Mouse (Mus musculus) cerebellum, adult 11 months (tissue): ENCODE data around the gene Tymp.

Experiments used
- DNase-seq: peaks from one replicate; pipeline ENCODE4 v3.0.0; 2022

The Tymp gene

DNA sequence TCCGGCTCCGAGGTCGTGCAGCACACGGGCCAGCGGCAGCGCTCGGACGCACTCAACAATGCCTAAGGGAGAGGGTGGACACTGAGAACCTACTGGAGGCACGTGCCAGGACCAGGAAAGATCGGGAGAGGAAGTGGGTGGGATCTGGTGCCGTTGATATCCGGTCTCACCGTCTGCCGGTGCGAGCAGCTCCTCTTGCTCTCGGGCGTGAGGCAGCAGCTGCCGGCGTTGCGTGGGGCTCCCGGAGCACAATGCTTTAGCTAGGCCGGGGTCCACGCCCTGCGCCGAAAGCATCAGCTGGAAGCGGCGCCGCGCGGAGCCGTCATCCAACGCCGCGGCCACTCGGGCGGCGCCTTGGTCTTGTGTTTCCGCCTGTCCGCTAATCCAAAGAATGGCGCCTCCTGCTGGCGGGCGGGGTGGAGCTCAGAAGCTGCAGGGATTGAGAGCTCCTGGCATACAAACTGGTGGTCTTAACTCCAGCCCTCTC, 3.0 kb downstream of the Tymp start, which contains the start of gene Sco2:
Sco2 (minus strand) TSS at position 85 of the 487 bp plus-strand sequence.
- peak; percentile 91 for DNase-seq

DNA sequence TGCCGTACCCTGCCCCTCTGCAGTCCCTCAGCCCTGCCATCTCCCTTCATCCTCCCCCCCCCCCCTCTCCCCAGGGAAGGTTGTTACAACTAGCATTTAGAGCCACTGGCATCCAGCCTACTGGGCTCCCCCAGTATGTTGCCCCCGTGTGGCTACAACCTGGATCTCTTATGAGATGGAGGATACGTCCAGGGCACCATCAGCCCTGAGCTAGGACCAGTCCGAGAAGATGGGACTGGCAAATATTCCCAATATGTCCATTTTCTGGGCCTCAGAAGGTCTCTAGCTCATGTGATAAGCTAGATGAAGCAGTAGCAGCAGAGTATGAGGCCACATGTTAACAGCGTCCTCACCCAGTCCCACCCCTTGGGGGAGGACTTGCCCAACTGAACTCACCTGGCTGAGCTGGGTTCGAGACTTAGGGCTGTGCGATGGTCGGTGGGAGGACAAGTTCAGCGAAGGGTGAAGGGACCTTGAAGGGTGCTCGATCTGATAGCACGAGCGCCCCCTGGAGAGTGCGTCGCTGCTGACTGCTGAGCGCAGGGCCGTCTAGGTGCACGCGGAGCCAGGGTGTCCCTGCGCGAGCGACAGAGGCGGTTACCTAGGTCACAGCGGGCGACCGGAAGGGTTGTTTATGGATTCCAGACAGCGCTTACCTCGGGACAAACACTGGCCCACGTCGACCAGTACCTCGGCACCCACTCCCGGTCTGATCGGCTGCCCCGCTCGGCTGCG, 3.6 kb downstream of the Tymp start:
- peak; percentile 80 for DNase-seq

DNA sequence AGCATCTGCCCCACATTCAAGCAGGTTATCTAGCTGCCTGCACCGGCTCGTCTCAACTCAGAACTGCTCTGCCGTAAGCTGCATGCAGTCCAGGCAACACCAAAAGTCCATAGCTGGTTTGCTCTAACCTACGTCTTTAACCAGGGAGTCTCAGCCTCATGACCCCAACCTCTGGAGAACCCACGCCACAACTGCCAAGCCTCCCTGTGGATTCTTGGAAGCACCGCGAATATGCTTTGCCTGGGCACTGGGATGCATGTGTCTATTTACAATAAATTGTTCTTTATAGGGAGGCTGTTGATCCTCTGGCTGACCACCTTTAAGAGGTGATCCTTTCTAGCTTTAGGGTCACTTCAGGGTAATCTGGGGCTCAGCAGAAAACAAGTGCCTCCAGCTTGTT, 4.3 kb downstream of the Tymp start:
- DNase-seq = no peak

DNA sequence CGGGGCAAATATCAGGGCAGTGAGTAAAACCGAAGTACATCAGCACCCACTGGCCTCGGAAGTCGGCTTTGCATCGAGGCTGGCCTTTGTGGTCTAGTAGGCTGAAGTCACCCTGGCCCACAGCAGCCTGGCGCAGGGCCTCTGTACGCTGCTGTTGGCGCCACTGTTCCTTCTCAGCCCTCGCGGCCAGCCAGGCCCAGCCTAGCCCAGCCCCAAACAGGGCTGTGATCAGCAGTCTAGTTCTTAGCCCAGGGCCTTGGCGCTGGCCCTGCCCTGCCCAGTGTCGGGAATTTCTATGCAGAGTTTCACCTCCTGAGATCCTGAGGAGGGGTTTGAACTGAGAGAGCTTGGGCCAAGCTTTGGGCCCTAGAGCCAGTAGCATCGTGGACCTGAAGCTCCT, 4.8 kb downstream of the Tymp start:
- DNase-seq = no peak

DNA sequence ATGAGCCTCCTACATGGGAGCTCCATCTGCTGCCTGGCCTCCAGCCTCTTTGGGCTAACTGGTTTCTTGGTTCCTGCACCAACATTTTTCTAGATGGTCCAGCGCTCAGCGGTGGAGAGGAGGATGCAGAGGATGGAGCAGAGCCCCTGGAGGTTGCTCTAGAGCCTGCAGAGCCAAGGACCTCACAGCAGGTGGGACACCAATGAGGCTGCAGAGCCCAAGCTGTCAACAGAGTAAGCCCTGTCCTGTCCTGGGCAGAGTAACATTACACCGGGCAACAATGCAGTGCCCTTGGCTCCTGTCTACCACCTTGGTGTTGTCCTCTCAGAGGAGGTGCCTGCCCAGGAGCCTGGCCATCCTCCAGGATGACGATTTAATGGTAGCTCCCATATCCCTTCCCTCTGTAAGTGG, 11.7 kb downstream of the Tymp start:
- peak; percentile 87 for DNase-seq

DNA sequence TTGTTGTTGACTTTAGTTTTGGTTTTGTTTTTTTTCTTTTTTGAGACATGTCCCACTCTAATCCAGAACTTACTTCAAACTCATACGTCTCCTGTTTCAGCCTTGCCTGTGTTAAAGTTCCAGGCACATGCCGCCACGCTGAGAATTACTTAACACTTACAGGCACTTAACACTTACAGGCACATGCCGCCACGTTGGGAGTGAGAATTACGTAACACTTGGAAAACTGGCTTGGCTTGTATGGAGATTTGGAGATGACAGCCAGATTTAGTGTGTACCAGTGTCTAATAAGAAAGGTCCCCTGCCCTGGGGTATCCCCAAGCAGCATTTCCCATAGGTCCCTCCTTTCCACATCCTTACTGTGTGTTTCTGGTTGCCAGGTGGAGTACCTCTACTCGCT, 13.8 kb downstream of the Tymp start:
- no peak for DNase-seq

DNA sequence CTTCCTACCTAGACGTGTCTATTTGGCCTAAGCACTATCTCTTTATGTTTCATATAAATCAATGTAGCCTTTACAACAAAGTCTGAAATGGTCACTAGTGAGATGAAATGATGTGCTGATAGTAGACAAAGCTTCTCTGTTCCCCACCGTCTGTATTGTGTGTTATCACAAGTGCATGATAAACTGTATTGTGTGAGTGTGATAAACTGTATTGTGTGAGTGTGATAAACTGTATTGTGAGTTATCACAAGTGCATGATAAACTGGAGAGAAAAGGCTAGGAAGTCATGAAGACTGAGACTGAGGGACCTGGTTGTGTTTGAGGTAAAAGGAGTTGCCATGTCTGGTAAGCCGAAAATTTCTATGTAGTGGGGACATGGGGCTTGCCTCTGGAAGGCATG, 18.1 kb downstream of the Tymp start:
- DNase-seq = no peak

DNA sequence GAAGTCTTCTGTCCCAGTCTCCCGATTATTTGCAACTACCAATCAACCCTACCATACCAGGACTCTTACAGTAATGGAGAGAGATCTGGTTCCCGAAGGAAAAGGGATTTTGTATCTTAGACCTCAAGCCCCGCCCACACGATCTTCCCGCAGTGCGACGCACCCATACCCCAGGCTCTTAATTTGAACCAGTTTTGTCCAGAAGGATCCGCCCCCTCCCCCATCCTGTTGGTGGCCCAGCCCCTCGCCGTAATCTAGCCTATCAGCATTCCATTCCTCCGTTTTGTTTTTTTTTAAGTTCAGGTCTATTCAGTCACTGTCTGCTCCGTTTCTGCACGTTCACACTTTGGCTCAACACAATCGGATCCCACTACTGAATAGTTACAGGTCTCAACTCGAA, 20.5 kb downstream of the Tymp start:
- DNase-seq = no peak

DNA sequence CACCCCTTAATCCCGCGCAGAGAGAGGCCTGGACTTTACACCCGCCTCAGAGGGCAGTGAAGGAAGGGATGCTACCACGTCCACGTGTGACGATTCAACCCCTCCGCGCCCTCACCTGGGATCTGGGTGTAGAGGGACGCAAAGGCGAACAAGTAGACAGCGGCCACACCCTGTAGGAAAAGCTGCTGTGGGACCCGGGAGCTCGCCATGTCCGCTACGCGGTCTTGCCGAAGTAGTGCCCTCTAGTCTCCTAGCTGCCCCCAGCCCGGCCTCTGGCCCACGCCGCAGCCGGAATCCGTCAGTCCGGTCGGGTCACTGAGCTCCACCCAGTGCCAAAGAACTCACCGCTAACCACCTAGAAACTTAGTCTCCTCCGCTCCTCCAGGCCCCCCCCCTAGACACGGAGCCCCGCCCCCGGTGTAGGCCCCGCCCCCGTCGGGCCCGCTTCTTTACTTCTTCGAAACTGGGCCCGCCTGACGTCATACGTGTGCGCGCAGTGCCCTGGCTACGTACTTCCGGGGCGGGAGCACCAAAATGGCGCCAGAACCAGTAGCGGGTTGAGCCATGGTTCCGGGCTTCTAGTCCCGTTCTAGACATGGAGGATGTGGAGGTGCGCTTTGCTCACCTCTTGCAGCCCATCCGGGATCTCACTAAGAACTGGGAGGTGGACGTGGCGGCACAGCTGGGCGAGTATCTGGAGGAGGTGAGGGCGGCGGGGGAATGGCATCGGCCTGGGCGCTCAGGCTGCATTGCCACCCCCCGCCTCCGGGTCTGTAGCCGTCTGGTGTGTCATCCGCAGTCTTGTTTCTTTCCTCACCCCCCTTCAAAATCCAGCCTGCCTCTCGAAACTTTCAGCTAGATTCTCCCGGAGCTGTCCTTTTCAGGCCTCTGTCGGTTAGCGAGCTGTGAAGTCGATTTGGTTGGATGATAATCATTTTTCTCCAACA, 21.3 kb downstream of the Tymp start, which contains the start of the genes Lmf2 and Ncaph2:
Lmf2 (minus strand) TSS at position 419 of the 947 bp plus-strand sequence.
Ncaph2 (plus strand) TSS at position 479 of the 947 bp plus-strand sequence.
- peak; percentile 92 for DNase-seq

DNA sequence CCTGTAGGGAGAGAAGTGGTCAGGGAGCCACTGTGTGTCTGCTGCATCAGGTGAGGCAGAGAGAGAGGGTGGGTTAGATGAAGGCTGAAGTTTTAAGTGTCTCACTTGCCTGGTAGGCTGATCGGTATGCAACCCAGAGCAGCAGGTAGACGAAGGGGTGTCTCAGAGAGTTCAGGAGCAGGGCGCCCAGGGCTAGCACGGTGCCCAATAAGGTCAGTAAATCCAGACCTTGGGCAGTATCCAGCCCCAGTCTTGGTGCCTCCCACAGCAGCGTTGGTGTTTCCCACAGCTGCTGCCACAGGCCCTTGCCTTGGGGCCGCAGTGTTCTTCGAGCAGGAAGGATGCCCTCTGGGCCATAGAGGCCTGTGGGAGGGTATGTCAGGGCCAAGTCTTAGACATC, 22.4 kb downstream of the Tymp start:
- DNase-seq = no peak

DNA sequence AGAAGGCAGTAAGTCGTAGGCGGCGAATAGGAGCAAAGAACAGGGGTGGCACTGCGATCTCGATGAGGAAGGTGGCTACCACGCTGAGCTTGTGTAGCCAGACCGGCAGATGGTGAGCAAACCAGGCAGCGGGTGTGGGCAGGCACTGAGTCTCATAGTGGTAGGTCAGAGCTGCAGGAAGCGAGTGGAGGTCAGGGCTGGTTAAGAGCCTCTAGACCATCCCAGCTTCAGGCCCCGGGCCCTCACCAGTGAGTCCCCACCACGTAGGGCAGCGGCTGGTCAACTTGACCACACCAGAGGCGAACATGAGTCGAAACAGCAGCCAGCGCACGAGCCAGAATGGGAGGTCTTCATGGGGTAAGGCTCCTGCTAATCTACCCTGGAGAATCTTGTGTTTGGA, 23.0 kb downstream of the Tymp start:
- no peak for DNase-seq

DNA sequence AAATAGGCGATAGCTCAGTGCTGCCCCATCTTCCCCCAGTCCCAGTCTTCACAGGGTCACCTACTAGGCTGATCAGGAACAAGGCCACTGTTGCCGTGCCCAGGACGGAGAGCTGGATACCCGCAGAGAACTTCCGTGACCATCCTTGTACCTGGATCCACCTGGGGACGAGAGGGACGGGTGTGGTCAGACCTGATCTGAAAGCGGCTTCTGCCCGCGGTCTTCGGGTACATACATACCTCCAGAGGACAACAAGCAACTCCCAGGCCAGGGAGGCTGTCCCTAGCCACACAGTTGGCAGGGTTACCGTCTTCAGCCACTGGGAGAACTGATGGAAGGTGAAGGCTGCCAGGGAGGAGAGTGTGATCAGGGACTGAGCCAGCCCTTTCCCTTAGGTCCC, 24.0 kb downstream of the Tymp start:
- DNase-seq = no peak

DNA sequence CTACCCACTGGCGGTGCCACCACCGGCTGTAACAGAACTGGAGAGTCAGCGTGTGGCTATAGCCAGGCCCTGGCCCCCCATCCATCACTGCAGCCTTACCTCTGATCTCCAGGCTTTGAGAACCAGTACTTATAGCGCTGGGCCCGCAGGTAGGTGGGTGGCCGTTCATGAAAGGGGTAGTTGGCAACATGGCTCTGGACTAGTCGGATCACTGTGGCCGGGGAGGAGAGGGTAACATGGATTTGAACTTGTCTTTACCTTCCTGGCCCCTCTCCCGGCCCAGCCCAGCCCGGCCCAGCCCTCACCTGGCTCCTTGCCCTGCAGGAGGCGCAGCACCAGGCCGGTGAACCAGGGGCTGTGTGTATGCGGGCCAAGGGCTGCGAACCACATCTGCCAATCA, 24.8 kb downstream of the Tymp start:
- DNase-seq = no peak

DNA sequence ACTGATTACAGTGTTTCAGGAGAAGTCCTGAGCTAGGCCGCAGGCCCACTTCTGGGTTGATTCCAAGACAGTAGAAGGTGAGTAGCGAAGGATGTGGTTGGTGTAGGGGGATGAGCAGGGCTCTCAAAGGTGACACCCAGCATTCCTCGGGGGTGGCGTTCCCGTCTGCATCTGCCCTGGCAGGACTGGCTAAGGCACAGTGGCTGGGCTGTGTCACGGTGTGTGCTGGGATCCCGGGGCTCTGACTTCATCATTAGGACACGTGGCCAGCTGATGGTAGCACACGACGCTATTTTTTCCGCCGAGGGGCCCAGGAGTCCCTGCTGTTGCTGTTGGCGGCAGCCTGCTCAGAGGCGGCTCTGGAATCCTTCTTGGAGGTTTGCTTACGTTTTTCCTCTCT, 25.5 kb downstream of the Tymp start:
- DNase-seq = no peak

DNA sequence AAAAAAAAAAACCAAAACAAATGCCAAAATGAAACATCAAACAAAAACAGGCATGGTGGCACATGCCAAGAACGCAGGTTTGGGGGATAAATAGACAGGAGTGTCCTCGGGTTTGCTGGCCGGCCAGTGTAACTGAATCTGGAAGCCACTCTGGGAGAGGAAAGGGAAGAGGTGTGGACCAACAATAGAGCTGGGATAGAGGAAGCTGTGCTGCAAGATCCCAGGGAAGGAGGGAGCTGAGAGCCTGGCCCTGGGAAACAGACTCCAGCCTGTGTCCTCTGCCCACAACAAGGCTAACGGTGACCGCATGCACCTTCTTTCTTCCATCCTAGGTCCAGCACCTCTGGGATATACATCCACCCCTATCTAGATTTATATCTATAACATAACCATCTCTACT, 26.4 kb downstream of the Tymp start:
- no peak for DNase-seq

DNA sequence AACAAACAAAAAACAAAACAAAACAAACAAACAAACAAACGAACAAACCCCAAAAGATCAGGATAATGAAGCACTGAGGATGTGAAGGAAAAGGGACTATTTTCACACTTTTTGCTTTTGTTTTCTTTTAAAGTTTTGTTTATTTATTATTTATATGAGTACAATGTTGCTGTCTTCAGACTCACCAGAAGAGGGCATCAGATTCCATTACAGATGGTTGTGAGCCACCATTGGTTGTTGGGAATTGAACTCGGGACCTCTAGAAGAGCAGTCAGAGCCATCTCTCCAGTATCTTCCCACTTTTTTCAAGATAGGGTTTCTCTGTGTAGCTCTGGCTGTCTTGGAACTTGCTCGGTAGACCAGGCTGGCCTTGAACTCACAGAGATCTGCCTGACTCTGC, 33.5 kb downstream of the Tymp start:
- DNase-seq = no peak

DNA sequence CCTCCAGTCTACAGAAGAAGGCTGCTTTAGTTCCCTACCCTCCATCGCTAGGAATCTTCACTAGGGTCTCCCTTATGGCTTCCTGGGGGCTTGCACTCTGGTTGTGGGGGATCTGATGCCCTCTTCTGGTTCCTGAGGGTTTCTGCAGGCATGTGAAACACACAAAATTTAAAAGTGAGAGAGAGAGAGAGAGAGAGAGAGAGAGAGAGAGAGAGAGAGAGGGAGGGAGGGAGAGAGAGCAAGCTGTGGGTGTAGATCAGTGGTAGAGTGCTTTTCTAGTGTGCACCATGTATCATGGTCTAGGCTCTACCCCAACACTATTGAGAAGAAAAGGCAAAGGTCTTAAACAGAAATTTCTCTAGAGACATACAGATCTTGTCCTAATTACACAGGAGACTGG, 35.2 kb downstream of the Tymp start:
- no peak for DNase-seq

DNA sequence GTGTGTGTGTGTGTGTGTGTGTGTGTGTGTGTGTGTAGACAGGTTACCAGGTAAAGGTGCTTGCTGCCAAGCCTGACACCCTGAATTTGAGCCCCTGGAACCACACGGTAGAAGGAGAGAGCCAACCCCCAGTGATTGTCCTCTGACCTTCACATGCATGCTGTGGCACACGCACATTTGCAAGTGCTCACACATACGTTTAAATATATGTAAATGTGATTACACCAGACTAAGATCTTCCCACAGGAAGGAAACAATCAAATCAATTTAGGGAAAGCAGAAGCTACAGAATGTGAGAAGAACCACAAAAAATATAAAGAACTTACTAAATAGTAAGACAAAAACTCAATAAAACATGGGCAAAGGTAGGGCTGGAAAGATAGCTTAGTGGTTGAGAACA, 36.7 kb downstream of the Tymp start:
- DNase-seq = no peak

DNA sequence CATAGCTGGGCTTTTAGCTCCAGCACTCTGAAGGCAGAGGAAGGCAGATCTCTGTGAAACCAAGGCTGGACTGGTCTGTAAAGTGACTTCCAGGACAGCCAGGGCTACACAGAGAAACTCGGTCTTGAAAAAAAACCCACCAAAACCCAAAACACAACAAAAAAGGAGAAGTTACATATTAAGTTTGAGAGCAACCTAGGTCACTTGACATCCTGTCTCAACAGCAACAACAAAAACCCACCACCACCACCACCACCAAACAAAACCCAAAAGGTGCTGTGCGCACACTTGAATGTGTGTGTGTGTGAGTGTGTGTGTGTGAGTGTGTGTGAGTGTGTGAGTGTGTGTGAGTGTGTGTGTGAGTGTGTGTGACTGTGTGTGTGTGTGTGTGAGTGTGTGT, 37.1 kb downstream of the Tymp start:
- DNase-seq = no peak

DNA sequence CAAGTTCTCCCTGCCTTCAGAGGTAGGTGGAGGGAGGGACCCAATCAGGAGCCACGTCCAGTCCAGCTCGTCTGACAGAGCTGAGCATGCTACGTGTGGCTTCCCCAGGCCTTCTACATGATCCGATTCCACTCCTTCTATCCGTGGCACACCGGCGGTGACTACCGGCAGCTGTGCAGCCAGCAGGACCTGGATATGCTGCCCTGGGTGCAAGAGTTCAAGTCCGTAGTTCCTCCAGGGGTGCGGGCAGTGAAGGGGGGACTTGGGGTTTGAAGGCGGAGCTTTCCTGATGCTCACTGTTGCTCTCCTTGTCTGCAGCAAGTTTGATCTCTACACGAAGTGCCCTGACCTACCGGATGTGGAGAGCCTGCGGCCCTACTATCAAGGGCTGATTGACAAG, 40.4 kb downstream of the Tymp start:
- DNase-seq = no peak

DNA sequence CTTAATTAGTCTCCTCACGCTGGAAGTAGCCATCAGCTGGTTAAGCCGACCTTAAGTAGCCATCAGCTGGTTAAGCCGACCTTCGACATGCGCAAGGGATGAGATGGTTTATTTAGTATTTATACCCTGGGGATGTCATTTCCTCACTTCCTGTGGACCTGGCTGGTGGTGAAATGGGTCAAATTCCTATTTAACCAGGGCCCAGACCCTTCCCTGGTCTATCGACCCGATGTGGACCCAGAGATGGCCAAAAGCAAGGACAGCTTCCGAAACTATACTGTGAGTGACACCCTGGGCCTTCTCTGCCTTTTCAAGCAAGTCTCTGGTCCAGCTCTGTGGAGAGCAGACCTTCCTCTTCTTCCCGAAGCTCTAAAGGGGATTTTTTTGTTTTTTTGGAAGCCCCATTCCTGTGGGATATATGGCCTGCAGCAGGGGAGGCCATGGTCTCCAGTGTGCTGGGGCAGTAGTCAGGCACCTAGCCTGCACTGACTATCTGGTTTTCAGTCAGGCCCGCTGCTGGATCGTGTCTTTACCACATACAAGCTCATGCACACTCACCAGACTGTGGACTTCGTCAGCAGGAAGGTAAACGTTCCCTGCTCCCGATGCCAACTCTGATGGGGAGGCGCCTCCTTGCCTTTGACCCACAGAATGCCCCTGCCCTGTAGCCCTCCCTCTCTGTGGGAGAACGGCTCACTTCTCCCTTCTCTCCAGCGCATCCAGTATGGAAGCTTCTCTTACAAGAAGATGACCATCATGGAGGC, 41.9 kb downstream of the Tymp start:
- DNase-seq = no peak

DNA sequence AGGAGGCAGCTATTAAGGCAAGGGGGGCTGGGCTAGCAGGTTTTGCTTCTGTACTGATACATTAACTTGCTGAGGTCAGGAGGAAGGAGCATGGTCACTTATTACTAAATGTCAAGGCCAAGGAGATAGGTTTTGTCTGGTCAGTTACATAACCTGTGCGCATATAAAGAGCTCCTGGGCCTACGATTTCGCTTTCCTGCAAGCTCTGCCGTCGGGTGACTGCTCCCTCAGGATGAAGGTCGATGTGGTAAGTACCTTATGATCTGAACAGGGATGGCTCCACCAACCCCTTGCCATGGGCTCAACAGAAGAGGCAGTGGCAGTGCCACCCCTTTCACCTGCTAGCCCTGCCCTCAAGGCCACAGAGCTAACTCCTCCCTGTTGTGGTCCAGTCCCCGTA, 42.6 kb downstream of the Tymp start, which contains the start of gene Miox:
Miox (plus strand) TSS at position 128 of the 400 bp plus-strand sequence.
- DNase-seq = no peak

DNA sequence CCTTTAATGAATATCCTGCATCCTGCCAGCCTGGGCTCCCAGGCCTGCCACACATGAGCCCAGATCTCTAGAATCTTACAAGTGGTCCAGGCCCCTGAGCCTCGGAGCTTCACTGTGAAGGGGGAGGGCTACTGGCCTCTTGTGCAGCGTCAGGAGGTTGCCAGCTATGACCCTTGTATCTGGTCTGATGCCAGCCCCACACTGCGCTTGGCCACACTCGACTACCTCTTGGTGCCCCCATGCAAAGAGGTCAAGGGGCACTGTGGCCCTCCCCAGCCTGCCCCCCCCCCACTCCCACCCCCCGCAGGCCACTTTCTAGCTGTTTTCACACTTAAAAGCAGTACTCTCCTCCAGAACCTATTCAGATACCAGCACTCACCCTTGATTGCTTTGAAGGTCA, 50.4 kb downstream of the Tymp start:
- DNase-seq = no peak
